Mouse (Mus musculus): ENCODE results near the gene Sult2b1. TPM values are rescaled to one million over a fixed set of nuclear protein-coding genes. Genes with fewer than 3 reads are reported as not detected.

Gene Sult2b1
- polyA plus RNA-seq, 1 experiment from 2014 or later = 1.9 TPM

GRCm38 (mm10) chr7:45733477-45733876 lies 51.0 kb downstream of the Sult2b1 start:
- WGBS = 78% methylated on average over 5 of the region's 5 CpGs
- no peak overlapping the region for H3K27ac ChIP-seq (ENCODE audit: low read depth, low read length)
- no peak for ATAC-seq (ENCODE audit: low FRiP score)

GRCm38 (mm10) chr7:45730727-45731431 lies 53.6 kb downstream of the Sult2b1 start:
- Histone ChIP-seq H3K27me3 (ENCODE audit: control insufficient read depth, insufficient read depth, low read length) (no peaks in the 10 kb centered on the region), H3K27ac (ENCODE audit: low read depth, low read length) (no peak overlapping the region), H3K36me3 (ENCODE audit: control insufficient read depth, insufficient read depth, low read length) (peaks cover 3% of the 10 kb centered on the region; the same call in 1 of the 2 replicates), H3K9ac (ENCODE audit: low read depth, low read length) (no peak overlapping the region), H3K4me1 (replicated peaks; ENCODE audit: control insufficient read depth, insufficient read depth, low read length) (no peaks in the 10 kb centered on the region), H3K4me2 (replicated peaks; ENCODE audit: low read depth, low read length) (no peak overlapping the region), H3K9me3 (ENCODE audit: control insufficient read depth, low read length) (no peaks in the 10 kb centered on the region), H3K4me3 (ENCODE audit: low read depth, low read length) (no peak overlapping the region)
- no peak for ATAC-seq (ENCODE audit: low FRiP score)
- 20% methylated on average over 16 of the region's 16 CpGs for WGBS
- peak; percentile 72 for DNase-seq (ENCODE audit: low spot score)

More at GRCm38 (mm10) chr7:45733477-45733876, 51.0 kb downstream of the Sult2b1 start:
- no peak overlapping the region for H3K4me3 ChIP-seq (ENCODE audit: low read depth, low read length)
- no peaks in the 10 kb centered on the region for H3K27me3 ChIP-seq (ENCODE audit: control insufficient read depth, insufficient read depth, low read length)
- no peaks in the 10 kb centered on the region for H3K9me3 ChIP-seq (ENCODE audit: control insufficient read depth, low read length)
- peaks cover 3% of the 10 kb centered on the region; the same call in 1 of the 2 replicates for H3K36me3 ChIP-seq (ENCODE audit: control insufficient read depth, insufficient read depth, low read length)
- no peak overlapping the region for H3K9ac ChIP-seq (ENCODE audit: low read depth, low read length)
- DNase-seq (ENCODE audit: low spot score) = no peak
- no peaks in the 10 kb centered on the region for H3K4me1 ChIP-seq (replicated peaks; ENCODE audit: control insufficient read depth, insufficient read depth, low read length)
- H3K4me2 ChIP-seq (replicated peaks; ENCODE audit: low read depth, low read length) = no peak overlapping the region

GRCm38 (mm10) chr7:45727625-45728024 lies 56.8 kb downstream of the Sult2b1 start:
- ATAC-seq (ENCODE audit: low FRiP score) (no peak), DNase-seq (ENCODE audit: low spot score) (no peak)
- Histone ChIP-seq H3K9ac (ENCODE audit: low read depth, low read length) (no peak overlapping the region), H3K36me3 (ENCODE audit: control insufficient read depth, insufficient read depth, low read length) (peaks cover 6% of the 10 kb centered on the region), H3K4me2 (replicated peaks; ENCODE audit: low read depth, low read length) (no peak overlapping the region), H3K4me3 (ENCODE audit: low read depth, low read length) (no peak overlapping the region), H3K27ac (ENCODE audit: low read depth, low read length) (no peak overlapping the region), H3K27me3 (ENCODE audit: control insufficient read depth, insufficient read depth, low read length) (no peaks in the 10 kb centered on the region), H3K4me1 (replicated peaks; ENCODE audit: control insufficient read depth, insufficient read depth, low read length) (no peaks in the 10 kb centered on the region), H3K9me3 (ENCODE audit: control insufficient read depth, low read length) (no peaks in the 10 kb centered on the region)
- WGBS = 73% methylated on average over 3 of the region's 3 CpGs

GRCm38 (mm10) chr7:45726419-45726818 lies 58.0 kb downstream of the Sult2b1 start:
- Histone ChIP-seq H3K36me3 (ENCODE audit: control insufficient read depth, insufficient read depth, low read length) (peaks cover 8% of the 10 kb centered on the region), H3K27me3 (ENCODE audit: control insufficient read depth, insufficient read depth, low read length) (no peaks in the 10 kb centered on the region), H3K27ac (ENCODE audit: low read depth, low read length) (no peak overlapping the region), H3K9ac (ENCODE audit: low read depth, low read length) (no peak overlapping the region), H3K4me1 (replicated peaks; ENCODE audit: control insufficient read depth, insufficient read depth, low read length) (no peaks in the 10 kb centered on the region), H3K9me3 (ENCODE audit: control insufficient read depth, low read length) (no peaks in the 10 kb centered on the region), H3K4me3 (ENCODE audit: low read depth, low read length) (no peak overlapping the region), H3K4me2 (replicated peaks; ENCODE audit: low read depth, low read length) (no peak overlapping the region)
- no peak for DNase-seq (ENCODE audit: low spot score)
- WGBS = 90% methylated on average over 10 of the region's 10 CpGs
- no peak for ATAC-seq (ENCODE audit: low FRiP score)

GRCm38 (mm10) chr7:45725713-45726112 lies 58.8 kb downstream of the Sult2b1 start, which contains the start of gene Spaca4:
Gene Spaca4, minus strand, starts transcription at chr7:45725813.
- no peak within 1 kb of the TSS for H3K4me3 ChIP-seq (ENCODE audit: low read depth, low read length)
- H3K27me3 ChIP-seq (ENCODE audit: control insufficient read depth, insufficient read depth, low read length) = no peaks in the 10 kb centered on the region
- WGBS = 93% methylated on average over 11 of the region's 11 CpGs
- H3K9me3 ChIP-seq (ENCODE audit: control insufficient read depth, low read length) = no peaks in the 10 kb centered on the region
- H3K9ac ChIP-seq (ENCODE audit: low read depth, low read length) = no peak within 1 kb of the TSS
- peaks cover 10% of the 10 kb centered on the region for H3K36me3 ChIP-seq (ENCODE audit: control insufficient read depth, insufficient read depth, low read length)
- H3K4me2 ChIP-seq (replicated peaks; ENCODE audit: low read depth, low read length) = no peak within 1 kb of the TSS
- no peaks in the 10 kb centered on the region for H3K4me1 ChIP-seq (replicated peaks; ENCODE audit: control insufficient read depth, insufficient read depth, low read length)
- H3K27ac ChIP-seq (ENCODE audit: low read depth, low read length) = no peak within 1 kb of the TSS
- DNase-seq (ENCODE audit: low spot score) = no peak
- no peak for ATAC-seq (ENCODE audit: low FRiP score)

- Histone ChIP-seq H3K4me3 (ENCODE audit: low read depth, low read length) (no peak overlapping the region), H3K4me2 (replicated peaks; ENCODE audit: low read depth, low read length) (no peak overlapping the region), H3K27me3 (ENCODE audit: control insufficient read depth, insufficient read depth, low read length) (no peaks in the 10 kb centered on the region), H3K4me1 (replicated peaks; ENCODE audit: control insufficient read depth, insufficient read depth, low read length) (no peaks in the 10 kb centered on the region), H3K27ac (ENCODE audit: low read depth, low read length) (no peak overlapping the region), H3K9ac (ENCODE audit: low read depth, low read length) (no peak overlapping the region), H3K9me3 (ENCODE audit: control insufficient read depth, low read length) (no peaks in the 10 kb centered on the region), H3K36me3 (ENCODE audit: control insufficient read depth, insufficient read depth, low read length) (peaks cover 10% of the 10 kb centered on the region)
- WGBS = 94% methylated on average over 9 of the region's 9 CpGs
- DNase-seq (ENCODE audit: low spot score) = no peak
- ATAC-seq (ENCODE audit: low FRiP score) = no peak
Measured at GRCm38 (mm10) chr7:45725151-45725550, 59.3 kb downstream of the Sult2b1 start.

GRCm38 (mm10) chr7:45723781-45724180 lies 60.7 kb downstream of the Sult2b1 start:
- Histone ChIP-seq H3K4me3 (ENCODE audit: low read depth, low read length) (no peak overlapping the region), H3K9ac (ENCODE audit: low read depth, low read length) (no peak overlapping the region), H3K4me1 (replicated peaks; ENCODE audit: control insufficient read depth, insufficient read depth, low read length) (peaks cover 4% of the 10 kb centered on the region), H3K4me2 (replicated peaks; ENCODE audit: low read depth, low read length) (no peak overlapping the region), H3K27me3 (ENCODE audit: control insufficient read depth, insufficient read depth, low read length) (no peaks in the 10 kb centered on the region), H3K36me3 (ENCODE audit: control insufficient read depth, insufficient read depth, low read length) (peaks cover 13% of the 10 kb centered on the region), H3K9me3 (ENCODE audit: control insufficient read depth, low read length) (no peaks in the 10 kb centered on the region), H3K27ac (ENCODE audit: low read depth, low read length) (no peak overlapping the region)
- WGBS = 95% methylated on average over 14 of the region's 14 CpGs
- DNase-seq (ENCODE audit: low spot score) = no peak
- no peak for ATAC-seq (ENCODE audit: low FRiP score)

GRCm38 (mm10) chr7:45723301-45723700 lies 61.2 kb downstream of the Sult2b1 start:
- Histone ChIP-seq H3K27me3 (ENCODE audit: control insufficient read depth, insufficient read depth, low read length) (no peaks in the 10 kb centered on the region), H3K4me2 (replicated peaks; ENCODE audit: low read depth, low read length) (no peak overlapping the region), H3K36me3 (ENCODE audit: control insufficient read depth, insufficient read depth, low read length) (peaks cover 11% of the 10 kb centered on the region), H3K9ac (ENCODE audit: low read depth, low read length) (no peak overlapping the region), H3K27ac (ENCODE audit: low read depth, low read length) (no peak overlapping the region), H3K4me1 (replicated peaks; ENCODE audit: control insufficient read depth, insufficient read depth, low read length) (peaks cover 6% of the 10 kb centered on the region), H3K4me3 (ENCODE audit: low read depth, low read length) (no peak overlapping the region), H3K9me3 (ENCODE audit: control insufficient read depth, low read length) (no peaks in the 10 kb centered on the region)
- ATAC-seq (ENCODE audit: low FRiP score) (no peak), DNase-seq (ENCODE audit: low spot score) (no peak)
- 95% methylated on average over 4 of the region's 4 CpGs for WGBS

GRCm38 (mm10) chr7:45722348-45722713 lies 62.1 kb downstream of the Sult2b1 start:
- H3K27me3 ChIP-seq (ENCODE audit: control insufficient read depth, insufficient read depth, low read length) = no peaks in the 10 kb centered on the region

More at GRCm38 (mm10) chr7:45722348-45722713, 62.1 kb downstream of the Sult2b1 start:
- no peak overlapping the region for H3K4me3 ChIP-seq (ENCODE audit: low read depth, low read length)
- no peak for ATAC-seq (ENCODE audit: low FRiP score)
- no peak for DNase-seq (ENCODE audit: low spot score)
- H3K27ac ChIP-seq (ENCODE audit: low read depth, low read length) = no peak overlapping the region
- H3K9ac ChIP-seq (ENCODE audit: low read depth, low read length) = no peak overlapping the region
- H3K4me1 ChIP-seq (replicated peaks; ENCODE audit: control insufficient read depth, insufficient read depth, low read length) = peaks cover 6% of the 10 kb centered on the region
- no peaks in the 10 kb centered on the region for H3K9me3 ChIP-seq (ENCODE audit: control insufficient read depth, low read length)
- 79% methylated on average over 13 of the region's 13 CpGs for WGBS
- H3K36me3 ChIP-seq (ENCODE audit: control insufficient read depth, insufficient read depth, low read length) = peaks cover 11% of the 10 kb centered on the region
- no peak overlapping the region for H3K4me2 ChIP-seq (replicated peaks; ENCODE audit: low read depth, low read length)
